Mouse (Mus musculus): ENCODE measurements around the gene Lcp2. TPM values are rescaled to one million over a fixed set of nuclear protein-coding genes. Genes with fewer than 3 reads are reported as not detected.
A peak's percentile ranks its signal among the peaks of the same experiment; 100 is the strongest.

The Lcp2 gene
- polyA plus RNA-seq, 1 experiment, result 3.0 TPM

DNA sequence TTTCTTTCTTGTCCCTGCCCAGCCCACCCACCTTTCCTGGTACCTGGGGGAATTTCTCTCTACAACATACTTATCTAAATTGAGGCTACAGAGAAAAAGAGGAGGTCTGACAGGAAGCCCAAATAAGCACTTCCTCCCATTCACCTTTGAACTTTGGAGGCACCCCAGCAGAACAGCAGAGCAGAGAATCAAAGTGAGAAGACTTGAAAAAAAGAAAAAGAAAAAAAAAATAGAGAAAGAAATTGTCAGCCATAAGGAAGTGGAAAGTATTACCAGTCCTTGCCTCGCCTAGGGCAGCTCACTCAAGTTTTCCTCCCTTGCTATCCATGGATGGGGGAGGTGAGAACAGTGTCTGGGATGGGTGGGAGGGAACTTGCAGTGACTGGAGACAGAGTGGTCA, 3.9 kb upstream of the Lcp2 start:
- DNase-seq (ENCODE audit: extremely low spot score in 1 of 2, low spot score in 1 of 2), result no peak

DNA sequence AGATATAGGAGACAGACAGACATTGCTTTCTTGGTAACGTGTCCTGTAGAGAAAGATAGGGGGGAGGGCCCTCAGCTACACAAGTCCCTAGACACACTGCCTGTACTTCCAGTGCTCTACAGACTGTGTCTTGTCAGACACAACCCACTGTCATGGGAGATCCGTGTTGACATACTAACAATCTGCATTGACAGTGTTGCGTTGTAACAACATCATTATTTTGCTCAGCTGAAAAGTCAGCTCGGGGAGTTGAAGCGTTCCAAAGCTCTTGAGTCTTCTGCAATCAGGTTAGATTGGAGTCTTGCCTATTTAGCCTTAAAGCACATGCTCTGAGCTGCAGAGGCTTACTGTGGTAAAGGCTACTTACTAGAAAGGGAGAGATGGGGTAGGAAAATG, 820 bp downstream of the Lcp2 start:
- no peak for DNase-seq (ENCODE audit: extremely low spot score in 1 of 2, low spot score in 1 of 2)

- no peak for DNase-seq (ENCODE audit: extremely low spot score in 1 of 2, low spot score in 1 of 2)
These were observed 1.8 kb downstream of the Lcp2 start for GRCm38 (mm10) chr11:34048375-34049124.

DNA sequence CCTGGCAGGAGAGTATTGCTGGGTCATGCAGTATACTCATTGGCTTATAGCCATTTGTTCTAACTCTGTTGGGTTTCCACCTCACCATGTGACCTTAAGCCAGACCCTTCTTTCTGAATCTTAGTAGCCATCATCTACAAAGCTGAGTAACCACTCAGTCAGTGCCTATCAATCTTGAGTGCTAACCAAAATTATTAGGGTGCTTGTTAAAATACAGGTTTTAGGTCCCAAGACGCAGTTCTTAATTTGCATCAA, 2.3 kb downstream of the Lcp2 start:
- no peak for DNase-seq (ENCODE audit: extremely low spot score in 1 of 2, low spot score in 1 of 2)

DNA sequence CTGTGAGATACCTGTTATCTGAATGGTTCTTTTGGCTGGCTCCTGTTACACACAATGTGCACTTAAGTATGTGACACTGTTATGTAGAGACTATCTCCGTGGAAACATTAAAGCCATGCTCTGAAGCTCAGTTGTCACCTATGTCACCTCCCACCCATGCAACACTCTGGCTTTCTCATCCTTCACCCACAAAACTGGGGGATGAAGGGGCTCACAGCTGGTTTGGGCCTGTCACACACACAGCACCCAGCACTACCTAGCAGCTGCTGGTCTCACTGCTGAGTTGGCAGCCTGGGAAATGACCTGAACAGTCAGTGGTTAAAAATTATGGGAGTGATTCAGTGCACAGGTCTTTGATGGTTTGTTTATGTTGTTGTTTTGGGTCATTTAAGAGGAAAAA, 3.3 kb downstream of the Lcp2 start:
- no peak for DNase-seq (ENCODE audit: extremely low spot score in 1 of 2, low spot score in 1 of 2)

DNA sequence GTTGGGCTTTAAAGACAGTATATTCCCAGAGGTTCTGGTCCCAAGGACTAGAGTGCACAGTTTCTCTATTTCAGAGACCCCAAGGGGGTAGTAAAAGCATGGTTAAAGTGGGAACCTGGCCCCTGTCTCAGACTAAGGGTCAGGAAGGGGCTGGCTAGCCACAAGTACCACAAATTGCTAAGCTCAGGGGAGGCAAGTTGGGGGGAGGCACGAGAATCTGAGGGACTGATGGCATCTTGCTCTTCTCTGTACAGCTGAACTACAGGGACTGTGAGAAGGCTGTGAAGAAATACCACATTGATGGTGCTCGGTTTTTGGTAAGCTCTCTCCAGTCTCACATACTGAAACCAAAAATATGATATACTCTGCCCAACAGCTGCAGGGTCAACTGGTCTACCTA, 3.9 kb downstream of the Lcp2 start:
- DNase-seq (ENCODE audit: extremely low spot score in 1 of 2, low spot score in 1 of 2), result no peak

- no peak for DNase-seq (ENCODE audit: extremely low spot score in 1 of 2, low spot score in 1 of 2)
These were observed 6.5 kb downstream of the Lcp2 start for GRCm38 (mm10) chr11:34053031-34053818.

DNA sequence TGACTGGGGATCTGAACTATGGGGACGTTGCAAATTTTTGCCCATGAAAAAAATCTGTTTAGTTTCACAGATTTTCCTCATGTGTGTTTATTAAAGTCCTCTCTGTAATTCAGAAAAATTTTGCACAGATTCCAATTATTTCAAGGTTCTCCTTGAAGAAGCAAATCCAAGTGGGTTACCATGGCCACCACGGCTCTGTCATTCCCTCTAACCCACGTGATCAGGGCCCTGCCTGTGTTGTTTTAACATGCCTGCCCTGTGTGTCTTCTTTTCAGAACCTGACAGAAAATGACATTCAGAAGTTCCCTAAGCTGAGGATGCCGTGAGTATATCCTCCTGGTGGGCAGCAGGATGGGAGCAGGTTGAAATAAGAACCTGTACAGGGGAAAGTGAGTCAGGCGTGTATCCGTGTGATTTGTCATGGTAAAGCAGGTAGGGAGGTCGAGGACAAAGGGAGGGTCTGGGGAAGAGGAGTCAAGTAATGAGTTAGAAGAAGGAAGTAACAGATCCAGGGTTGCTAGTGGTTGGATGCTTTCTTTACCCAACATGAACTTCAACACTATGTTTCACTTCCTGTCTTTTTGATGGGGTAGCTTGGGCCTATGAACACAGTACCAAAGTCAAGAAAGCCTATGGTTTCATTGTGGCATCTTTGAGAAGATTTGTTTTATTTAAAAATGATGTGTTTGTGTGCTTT, 7.5 kb downstream of the Lcp2 start:
- DNase-seq (ENCODE audit: extremely low spot score in 1 of 2, low spot score in 1 of 2), result no peak

DNA sequence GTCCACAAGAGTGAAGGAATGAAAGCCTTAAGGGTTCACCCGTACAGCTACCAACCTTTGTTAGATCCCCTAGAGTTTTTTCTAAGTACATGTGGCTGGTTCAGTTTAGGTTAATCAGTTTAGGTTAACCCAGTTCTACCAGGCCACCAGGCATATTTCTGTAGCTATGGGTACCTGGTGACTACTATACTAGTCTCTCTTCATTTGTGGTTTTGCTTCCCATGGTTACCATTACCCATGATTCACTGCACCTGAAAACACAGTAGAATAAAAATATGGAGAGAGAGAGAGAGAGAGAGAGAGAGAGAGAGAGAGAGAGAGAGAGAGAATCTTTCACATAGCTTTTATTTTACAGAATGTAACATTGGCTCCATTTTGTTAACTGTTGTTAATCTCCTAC, 10.0 kb downstream of the Lcp2 start:
- DNase-seq (ENCODE audit: extremely low spot score in 1 of 2, low spot score in 1 of 2), result no peak

DNA sequence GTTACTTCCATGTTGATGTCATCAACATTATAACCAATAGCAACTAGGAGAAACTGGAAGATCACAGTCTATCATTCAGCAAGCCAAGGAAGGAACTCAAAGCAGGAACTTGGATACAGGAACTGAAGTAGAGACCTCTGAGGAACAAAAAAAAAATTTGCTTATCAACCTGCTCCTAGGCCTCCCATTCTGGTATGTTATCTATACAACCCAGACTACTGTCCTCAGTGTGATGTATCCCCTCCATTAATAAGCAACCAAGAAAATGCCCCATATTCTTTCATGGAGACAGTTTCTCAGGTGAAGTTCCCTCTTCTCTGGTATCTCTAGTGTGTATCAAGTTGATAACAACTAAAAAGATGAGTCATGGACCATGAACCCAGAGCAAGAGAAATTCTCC, 11.6 kb downstream of the Lcp2 start:
- DNase-seq (ENCODE audit: extremely low spot score in 1 of 2, low spot score in 1 of 2), result no peak

- no peak for DNase-seq (ENCODE audit: extremely low spot score in 1 of 2, low spot score in 1 of 2)
These were observed 12.2 kb downstream of the Lcp2 start for GRCm38 (mm10) chr11:34058960-34059359.

DNA sequence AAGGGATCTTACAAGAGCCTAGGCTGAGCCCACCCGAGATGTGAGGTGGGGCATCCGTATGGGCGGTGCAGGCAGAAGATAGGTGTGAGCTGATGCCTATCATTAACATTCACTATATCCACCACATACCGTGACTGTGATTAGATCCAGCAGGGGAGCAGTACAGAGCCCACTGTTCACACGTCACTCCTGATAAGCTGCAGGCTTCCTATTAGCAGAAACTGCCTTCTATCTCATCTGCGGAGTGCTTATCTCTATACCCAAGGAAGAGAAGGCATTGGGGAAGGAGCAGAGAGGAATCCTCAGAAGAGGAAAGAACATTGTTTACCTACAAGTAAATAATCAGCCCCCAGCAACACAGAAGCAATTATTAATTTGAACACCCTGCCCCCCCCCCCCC, 15.0 kb downstream of the Lcp2 start:
- DNase-seq (ENCODE audit: extremely low spot score in 1 of 2, low spot score in 1 of 2), result no peak

GRCm38 (mm10) chr11:34063257-34063656, 16.5 kb downstream of the Lcp2 start:
- DNase-seq (ENCODE audit: extremely low spot score in 1 of 2, low spot score in 1 of 2), result no peak

DNA sequence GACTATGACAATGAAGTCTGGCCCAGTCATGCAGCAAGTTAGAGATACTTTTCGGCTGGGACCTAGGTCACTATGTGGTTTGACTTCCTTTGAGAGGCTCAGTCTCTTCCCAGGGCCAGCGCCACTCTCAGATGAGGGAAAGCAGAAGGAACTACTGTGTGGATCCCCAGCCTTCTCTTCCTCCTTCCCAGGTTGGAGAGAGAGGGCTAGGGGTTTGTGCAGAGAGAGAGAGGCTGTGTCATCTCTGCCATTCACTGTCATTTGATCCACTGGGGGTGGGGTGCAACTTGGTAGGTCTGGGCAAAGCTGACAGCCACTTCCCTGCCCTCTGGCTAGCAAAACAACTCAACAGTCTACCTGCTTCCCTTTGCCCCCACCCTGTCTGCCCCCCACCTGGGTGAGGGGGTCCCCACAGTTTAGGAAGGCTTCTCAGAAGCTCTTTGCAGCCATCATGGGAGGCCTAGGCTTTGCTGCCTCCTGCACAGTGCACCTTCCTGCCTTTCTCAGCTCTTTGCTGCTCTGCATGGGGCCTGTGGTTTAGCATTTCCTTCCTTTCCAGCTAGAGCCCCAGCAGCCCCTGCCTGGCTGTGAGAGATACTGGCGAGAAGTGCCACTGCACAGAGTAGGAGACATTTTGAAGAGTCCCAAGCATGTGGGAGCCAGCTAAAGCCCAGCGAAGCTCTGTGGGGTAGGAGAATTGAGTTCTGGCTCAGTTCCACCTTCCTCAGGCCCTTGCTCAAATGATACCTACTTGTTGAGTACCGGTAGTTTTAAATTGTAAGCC, 17.2 kb downstream of the Lcp2 start:
- DNase-seq (ENCODE audit: extremely low spot score in 1 of 2, low spot score in 1 of 2), result no peak

DNA sequence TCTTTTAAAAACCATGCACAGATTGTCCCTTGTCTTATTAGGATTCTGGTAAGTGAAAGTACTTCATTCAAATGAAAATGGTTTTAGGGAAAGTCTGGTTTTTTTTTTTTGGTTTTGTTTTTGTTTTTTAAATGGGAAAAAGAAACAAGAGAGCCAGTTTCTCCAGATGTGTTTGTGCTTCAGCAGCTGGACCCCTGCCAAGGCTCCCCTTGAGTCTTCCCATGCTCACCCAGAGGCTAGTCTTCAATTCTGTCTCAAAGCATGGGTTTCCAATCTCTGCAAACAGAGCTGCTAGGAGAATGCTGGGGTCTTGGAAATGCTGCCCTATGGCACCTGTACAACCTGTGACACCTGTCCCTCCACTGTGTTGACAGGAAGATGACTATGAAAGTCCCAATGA, 23.9 kb downstream of the Lcp2 start:
- DNase-seq (ENCODE audit: extremely low spot score in 1 of 2, low spot score in 1 of 2), result no peak

DNA sequence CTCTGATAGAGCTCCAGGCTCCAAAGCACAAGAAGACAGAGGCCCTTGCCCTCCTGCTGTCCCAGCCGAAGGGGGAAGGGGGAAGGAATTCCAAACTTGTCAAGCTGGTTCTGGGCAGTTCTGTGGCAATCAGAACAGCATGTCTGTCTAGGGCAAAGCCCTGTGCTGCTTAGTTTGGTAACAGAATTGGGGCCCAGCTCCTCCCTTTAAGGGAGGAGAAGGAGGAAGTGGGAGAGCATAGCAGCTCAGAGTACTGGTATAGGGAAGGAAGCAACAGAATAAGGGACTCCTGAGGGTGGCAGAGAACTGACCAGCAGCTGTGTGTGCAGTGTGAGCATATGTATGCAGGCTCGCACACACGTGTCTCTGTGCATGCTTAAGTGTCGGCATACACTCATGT, 25.6 kb downstream of the Lcp2 start:
- DNase-seq (ENCODE audit: extremely low spot score in 1 of 2, low spot score in 1 of 2), result no peak

DNA sequence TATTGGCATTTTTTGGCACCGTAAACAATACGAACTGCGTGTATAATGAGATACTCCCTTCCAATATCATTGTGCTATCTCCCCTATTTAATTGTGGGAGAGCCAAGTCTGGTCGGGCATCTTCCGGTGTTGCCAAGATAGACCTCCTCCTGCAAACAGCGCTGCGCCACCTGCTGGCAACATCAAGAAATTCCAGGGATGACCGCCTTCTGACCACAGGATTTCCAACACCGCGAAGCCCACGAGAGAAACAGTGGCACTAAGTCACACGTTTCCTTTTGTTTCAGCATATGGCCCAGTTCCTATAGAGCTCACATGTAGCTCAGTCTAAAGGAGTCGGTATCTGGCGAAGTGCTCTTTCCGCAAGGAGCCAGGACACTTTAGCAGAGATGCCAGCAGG, 27.1 kb downstream of the Lcp2 start:
- peak in 1 of 2 experiments; percentile 71 for DNase-seq (ENCODE audit: extremely low spot score in 1 of 2, low spot score in 1 of 2)

DNA sequence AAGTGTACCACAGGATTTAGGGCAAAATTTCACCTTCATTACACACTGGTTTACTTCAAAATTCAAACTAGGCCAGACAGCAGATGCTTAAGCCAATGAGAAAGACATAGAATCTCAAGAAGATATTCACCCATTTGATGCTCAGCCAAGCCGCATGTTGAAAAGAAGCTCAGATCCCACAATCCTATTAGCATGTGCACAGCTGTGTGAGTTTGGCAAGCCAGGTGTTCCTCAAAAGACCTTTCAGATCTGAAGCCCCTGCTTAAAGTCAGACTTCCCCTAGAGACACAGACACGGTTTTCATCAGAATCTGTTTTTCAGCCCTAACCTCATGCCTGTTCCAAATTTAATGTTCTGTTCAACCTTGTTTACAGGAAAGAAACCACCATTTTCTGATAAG, 31.1 kb downstream of the Lcp2 start:
- DNase-seq (ENCODE audit: extremely low spot score in 1 of 2, low spot score in 1 of 2), result no peak

GRCm38 (mm10) chr11:34078581-34078980, 31.9 kb downstream of the Lcp2 start:
- DNase-seq (ENCODE audit: extremely low spot score in 1 of 2, low spot score in 1 of 2), result no peak

DNA sequence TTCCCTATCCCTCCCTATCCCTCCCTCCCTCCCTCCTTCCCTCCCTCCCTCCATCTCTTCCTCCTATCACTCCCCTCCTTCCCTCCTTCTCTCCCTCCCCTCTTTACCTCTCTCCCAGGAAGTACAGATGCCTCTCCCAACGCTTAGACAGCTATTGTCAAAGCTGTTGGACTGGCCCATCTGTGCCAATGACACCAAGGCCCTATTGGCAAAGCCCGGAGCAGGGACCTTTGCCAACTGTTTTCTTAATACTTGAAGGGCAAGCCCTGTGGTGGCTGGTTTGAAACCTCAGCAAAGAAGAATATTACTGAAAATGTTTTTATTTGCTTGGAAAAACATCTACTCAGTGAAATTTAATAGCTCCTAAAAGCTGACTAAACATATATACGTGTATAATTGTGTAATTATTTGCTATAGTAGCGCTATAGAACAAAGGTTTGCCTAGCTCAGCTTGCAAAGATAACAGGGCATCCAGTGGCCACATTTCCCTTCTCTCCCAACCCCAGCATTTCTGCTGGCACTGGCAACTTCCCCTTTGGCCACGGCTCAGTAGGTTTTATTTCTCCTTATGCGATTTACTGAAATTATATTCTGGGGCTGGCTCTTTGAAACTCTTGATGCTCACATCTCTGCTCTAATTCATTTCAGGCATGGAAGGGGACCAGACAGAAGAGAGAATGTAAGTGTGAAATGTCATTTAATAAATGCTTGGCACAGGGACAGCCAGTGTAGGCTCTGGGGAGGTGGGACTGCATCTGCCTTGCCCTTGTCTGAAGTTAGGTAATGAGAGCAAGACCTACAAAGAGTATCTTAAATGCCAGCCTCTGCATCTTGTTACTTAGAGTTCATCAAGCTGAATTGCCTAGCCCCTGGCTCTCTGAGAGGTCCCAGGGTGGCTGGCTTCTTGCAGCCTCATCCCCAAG, 33.1 kb downstream of the Lcp2 start:
- no peak for DNase-seq (ENCODE audit: extremely low spot score in 1 of 2, low spot score in 1 of 2)
